Mouse (Mus musculus) cerebellum, adult 2 months (tissue): ENCODE data around the gene Kcnj12.

Source experiments
- CTCF ChIP-seq: fragments of 200-500 bp; IDR thresholded peaks from 2 replicates; pipeline ENCODE4 v1.5.1; 2011; ENCODE audit warnings: low read depth, mild to moderate bottlenecking, control low read depth, low read length, moderate library complexity, borderline replicate concordance; ENCODE audit not compliant: insufficient read depth
- POLR2A ChIP-seq: fragments of 200-500 bp; IDR thresholded peaks from 2 replicates; pipeline ENCODE4 v1.6.1; 2011; ENCODE audit warnings: low read length, control low read depth, borderline replicate concordance; ENCODE audit not compliant: insufficient read depth

GRCm38 (mm10) chr11:61004046-61004445 is 18.3 kb upstream of the Kcnj12 start:
- TF ChIP-seq CTCF (no peak), POLR2A (no peak)
